Mouse (Mus musculus) cerebellum, adult 2 months (tissue): ENCODE results near the gene Nphp1. TPM values are rescaled to one million over a fixed set of nuclear protein-coding genes. Genes with fewer than 3 reads are reported as not detected.
A peak's percentile ranks its signal among the peaks of the same experiment; 100 is the strongest.

Experiments used
- DNase-seq, 2 experiments: peaks; one replicate each; pipeline ENCODE4 v3.0.0; 2021
- H3K27ac ChIP-seq: fragments of 200-500 bp; 2 replicates; pipeline ENCODE4 v1.5.1; 2012; ENCODE audit warnings: low read length, control low read depth, inconsistent platforms; ENCODE audit not compliant: insufficient read depth
- H3K27me3 ChIP-seq: fragments of 200-500 bp; 2 replicates; pipeline ENCODE4 v1.6.1; 2012; ENCODE audit warnings: inconsistent platforms, mild to moderate bottlenecking, low read length, moderate library complexity; ENCODE audit not compliant: control insufficient read depth, insufficient read depth
- H3K4me1 ChIP-seq: fragments of 200-500 bp; 2 replicates; pipeline ENCODE4 v1.6.1; 2011; ENCODE audit warnings: low read length; ENCODE audit not compliant: control insufficient read depth, insufficient read depth
- H3K4me3 ChIP-seq: fragments of 200-500 bp; replicated peaks from 2 replicates; pipeline ENCODE3; 2011; ENCODE audit warnings: mild to moderate bottlenecking, low read depth, low read length, control low read depth; ENCODE audit not compliant: insufficient read depth
- CTCF ChIP-seq: fragments of 200-500 bp; IDR thresholded peaks from 2 replicates; pipeline ENCODE4 v1.5.1; 2011; ENCODE audit warnings: low read depth, mild to moderate bottlenecking, control low read depth, low read length, moderate library complexity, borderline replicate concordance; ENCODE audit not compliant: insufficient read depth
- POLR2A ChIP-seq: fragments of 200-500 bp; IDR thresholded peaks from 2 replicates; pipeline ENCODE4 v1.6.1; 2011; ENCODE audit warnings: low read length, control low read depth, borderline replicate concordance; ENCODE audit not compliant: insufficient read depth
- WGBS: fragments of 180-500 bp; shearing (Covaris S2); methylation state at CpG from one replicate; pipeline ENCODE4 v1.1.7; 2018; 5-methylcytosine and 5-hydroxymethylcytosine counted together
- polyA plus RNA-seq: library from polyadenylated mRNA; depleted of rRNA; stranded (reverse); fragments of >200 nt; gene quantifications from 2 replicates; pipeline ENCODE4 v1.2.3, GENCODE M21; 2012; rRNA removed

Nphp1 gene
- 10.6 and 11.4 TPM in 2 replicates for polyA plus RNA-seq

- Histone ChIP-seq H3K27ac (no peak within 1 kb of the TSS), H3K27me3 (no peaks in the 10 kb centered on the region), H3K4me1 (no peaks in the 10 kb centered on the region; the same call in 1 of the 2 replicates), H3K4me3 (peak within 1 kb of the TSS; percentile 87)
- peak; percentile 83 to 85 for DNase-seq
- under 1% methylated on average over 40 of the region's 40 CpGs for WGBS
- TF ChIP-seq CTCF (no peak), POLR2A (peak; percentile 44; the same call in 1 of the 2 replicates)
Observed at GRCm38 (mm10) chr2:127788440-127789116, at the start of gene Nphp1. Gene Nphp1, minus strand, starts transcription at chr2:127788897.

DNA sequence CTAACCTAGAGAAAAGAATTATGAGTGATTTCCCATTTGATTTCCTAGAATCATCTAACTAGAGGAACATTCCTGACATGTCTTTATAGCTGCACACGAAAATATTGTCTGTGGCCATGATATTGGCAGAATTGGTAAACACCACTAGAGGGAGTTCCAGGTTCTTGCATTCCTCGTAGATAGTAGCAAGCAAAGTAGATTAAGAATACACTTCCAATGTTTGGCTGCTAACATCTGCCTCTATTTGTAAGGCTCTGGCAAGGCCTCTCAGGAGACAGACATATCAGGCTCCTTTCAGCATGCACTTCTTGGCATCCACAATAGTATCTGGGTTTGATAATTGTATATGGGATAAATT lies 44.1 kb upstream of the Nphp1 start:
- DNase-seq: peak in 1 of 2 experiments; percentile 14
- TF ChIP-seq POLR2A (no peak), CTCF (no peak)
- 14% methylated on average over 2 of the region's 2 CpGs for WGBS

DNA sequence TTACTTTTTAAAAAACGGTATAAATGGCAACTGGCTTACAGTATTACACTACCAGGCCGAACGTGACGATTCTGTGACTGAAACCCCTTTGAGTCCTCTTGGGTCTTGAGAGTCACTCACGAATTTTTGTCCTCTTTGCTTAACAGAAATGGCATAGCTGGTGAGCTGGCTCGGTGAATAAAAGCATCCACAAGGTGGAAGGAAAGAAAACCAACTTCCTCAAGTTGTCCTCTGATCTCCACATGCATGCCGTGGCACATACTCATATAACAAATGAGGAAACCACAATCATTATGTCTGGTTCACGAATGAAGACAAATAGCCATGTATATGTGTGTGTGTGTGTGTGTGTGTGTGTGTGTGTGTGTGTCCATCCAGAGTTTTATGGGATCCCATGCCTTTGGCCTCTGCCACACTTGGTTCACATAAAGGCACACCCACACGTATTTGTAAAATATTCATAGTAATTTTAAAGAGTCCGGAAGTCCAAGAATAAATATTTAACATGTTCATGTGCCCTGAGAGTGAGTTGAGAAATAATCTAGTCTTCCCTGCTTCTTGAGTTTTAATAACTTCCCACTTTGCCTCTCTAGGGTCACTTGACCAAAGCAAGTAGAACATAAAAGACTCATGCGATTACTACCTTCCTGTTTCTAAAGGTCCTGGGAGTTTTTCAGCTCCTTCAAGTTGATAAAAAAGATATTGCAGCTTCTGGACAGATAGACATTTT lies 43.6 kb upstream of the Nphp1 start:
- Histone ChIP-seq H3K4me3 (peak overlapping the region; percentile 67), H3K4me1 (no peaks in the 10 kb centered on the region), H3K27ac (no peak overlapping the region), H3K27me3 (no peaks in the 10 kb centered on the region)
- DNase-seq: no peak
- TF ChIP-seq POLR2A (no peak), CTCF (no peak)
- 33% methylated on average over 11 of the region's 11 CpGs for WGBS

More for the DNA sequence above, 44.1 kb upstream of the Nphp1 start:
- Histone ChIP-seq H3K27me3 (no peaks in the 10 kb centered on the region), H3K4me3 (no peak overlapping the region), H3K4me1 (no peaks in the 10 kb centered on the region), H3K27ac (no peak overlapping the region)

- no peak for TF ChIP-seq POLR2A
- no peak for TF ChIP-seq CTCF
- H3K27ac ChIP-seq: no peak within 1 kb of the TSS
- under 1% methylated on average over 56 of the region's 56 CpGs for WGBS
Observed at GRCm38 (mm10) chr2:127831401-127832102, 42.9 kb upstream of the Nphp1 start, which contains the start of gene Bub1. Gene Bub1, minus strand, starts transcription at chr2:127831865.

GRCm38 (mm10) chr2:127791919-127792603 lies 3.4 kb upstream of the Nphp1 start, which contains the start of gene Mtln:
Gene Mtln, minus strand, starts transcription at chr2:127792488.
- DNase-seq: peak; percentile 92 to 93
- Histone ChIP-seq H3K27me3 (no peaks in the 10 kb centered on the region), H3K4me1 (no peaks in the 10 kb centered on the region; the same call in 1 of the 2 replicates), H3K4me3 (peak within 1 kb of the TSS; percentile 84), H3K27ac (0 out of 2 replicates have a peak within 1 kb of the TSS, but pooled peaks have one; percentile 8)
- WGBS: under 1% methylated on average over 37 of the region's 37 CpGs
- TF ChIP-seq POLR2A (peak; percentile 90; the same call in 1 of the 2 replicates), CTCF (no peak)

More at GRCm38 (mm10) chr2:127831401-127832102, 42.9 kb upstream of the Nphp1 start, which contains the start of gene Bub1:
- peak; percentile 92 to 93 for DNase-seq
- no peaks in the 10 kb centered on the region for H3K4me1 ChIP-seq
- peak within 1 kb of the TSS; percentile 67 for H3K4me3 ChIP-seq
- H3K27me3 ChIP-seq: no peaks in the 10 kb centered on the region

GRCm38 (mm10) chr2:127789651-127790270 lies 1.1 kb upstream of the Nphp1 start:
- Histone ChIP-seq H3K27me3 (no peaks in the 10 kb centered on the region), H3K4me3 (no peak overlapping the region), H3K4me1 (no peaks in the 10 kb centered on the region; the same call in 1 of the 2 replicates), H3K27ac (no peak overlapping the region)
- TF ChIP-seq CTCF: no peak
- no peak for TF ChIP-seq POLR2A
- 21% methylated on average over 9 of the region's 9 CpGs for WGBS
- DNase-seq: no peak
